Mouse (Mus musculus) adipose tissue, adult 10 weeks (tissue): ENCODE measurements around the gene Rnf182. TPM values are rescaled to one million over a fixed set of nuclear protein-coding genes. Genes with fewer than 3 reads are reported as not detected.

Experiments used
- polyA plus RNA-seq: library from polyadenylated mRNA; stranded (reverse); fragments of 350-450 nt; fragmentation: Illumina TruSeq; extraction: RNeasy Lipid Tissue Mini Kit (QIAGEN cat#74804); gene quantifications from one replicate; pipeline ENCODE4 v1.2.3, GENCODE M21; 2014; ENCODE audit warnings: low read depth, low replicate concordance

Rnf182 gene
- polyA plus RNA-seq, result 0.62 TPM

GRCm38 (mm10) chr13:43615577-43616254, at the start of gene Rnf182:
Gene Rnf182 (plus strand): TSS chr13:43615710.

Other genes with a start within 250 kb of the Rnf182 start
- gene Nol7, start 217.3 kb upstream of the Rnf182 start, polyA plus RNA-seq, result 91.9 TPM
- gene Ranbp9, start 134.4 kb upstream of the Rnf182 start, polyA plus RNA-seq, result 44.7 TPM
- 26.9 TPM for gene Mcur1, start 55.5 kb upstream of the Rnf182 start, polyA plus RNA-seq
- 6.0 TPM for gene Cd83, start 169.1 kb downstream of the Rnf182 start, polyA plus RNA-seq